Mouse (Mus musculus) testis, adult 2 months (tissue): ENCODE data around the gene 4930402F06Rik. TPM values are rescaled to one million over a fixed set of nuclear protein-coding genes. Genes with fewer than 3 reads are reported as not detected.

Source experiments
- H3K27ac ChIP-seq: fragments of 200-500 bp; 2 replicates; pipeline ENCODE4 v1.5.1; 2012; ENCODE audit warnings: low read depth, low read length; ENCODE audit not compliant: control insufficient read depth, insufficient read depth
- H3K27me3 ChIP-seq: fragments of 200-500 bp; 2 replicates; pipeline ENCODE4 v1.6.1; 2012; ENCODE audit warnings: mild to moderate bottlenecking, low read length, moderate library complexity; ENCODE audit not compliant: control insufficient read depth, insufficient read depth
- H3K36me3 ChIP-seq: fragments of 200-500 bp; 2 replicates; pipeline ENCODE4 v1.6.1; 2012; ENCODE audit warnings: mild to moderate bottlenecking, low read length; ENCODE audit not compliant: control insufficient read depth, insufficient read depth
- H3K4me1 ChIP-seq: fragments of 200-500 bp; 2 replicates; pipeline ENCODE4 v1.6.1; 2012; ENCODE audit warnings: low read length; ENCODE audit not compliant: control insufficient read depth, insufficient read depth
- H3K4me3 ChIP-seq: fragments of 200-500 bp; 2 replicates; pipeline ENCODE4 v1.5.1; 2012; ENCODE audit warnings: low read depth, mild to moderate bottlenecking, low read length, moderate library complexity, mixed read lengths; ENCODE audit not compliant: control insufficient read depth
- CTCF ChIP-seq: fragments of 200-500 bp; IDR thresholded peaks from 2 replicates; pipeline ENCODE4 v1.5.1; 2012; ENCODE audit warnings: low read depth, mild to moderate bottlenecking, inconsistent platforms, low read length, moderate library complexity; ENCODE audit not compliant: control insufficient read depth, insufficient read depth, insufficient replicate concordance
- POLR2A ChIP-seq: fragments of 200-500 bp; IDR thresholded peaks from 2 replicates; pipeline ENCODE4 v1.6.1; 2012; ENCODE audit warnings: low read depth, mild to moderate bottlenecking, inconsistent platforms, low read length, moderate library complexity; ENCODE audit not compliant: control insufficient read depth
- polyA plus RNA-seq: library from polyadenylated mRNA; depleted of rRNA; stranded (reverse); fragments of >200 nt; gene quantifications from 2 replicates; pipeline ENCODE4 v1.2.3, GENCODE M21; 2012; rRNA removed

4930402F06Rik gene
- polyA plus RNA-seq, 1 experiment: 4.5 TPM

GRCm38 (mm10) chr2:35331205-35331604 is 65.8 kb downstream of the 4930402F06Rik start:
- TF ChIP-seq CTCF: no peak
- peaks cover 1% of the 10 kb centered on the region for H3K4me1 ChIP-seq
- no peak overlapping the region for H3K27ac ChIP-seq
- H3K36me3 ChIP-seq: no peaks in the 10 kb centered on the region
- H3K4me3 ChIP-seq: no peak overlapping the region
- H3K27me3 ChIP-seq: no peaks in the 10 kb centered on the region

GRCm38 (mm10) chr2:35329061-35329460 is 67.9 kb downstream of the 4930402F06Rik start:
- H3K27ac ChIP-seq: no peak overlapping the region
- H3K4me3 ChIP-seq: no peak overlapping the region
- H3K4me1 ChIP-seq: no peaks in the 10 kb centered on the region
- H3K36me3 ChIP-seq: peaks cover 3% of the 10 kb centered on the region; the same call in 1 of the 2 replicates
- no peaks in the 10 kb centered on the region for H3K27me3 ChIP-seq
- no peak for TF ChIP-seq CTCF

GRCm38 (mm10) chr2:35328064-35328792 is 68.7 kb downstream of the 4930402F06Rik start:
- TF ChIP-seq CTCF (no peak), POLR2A (no peak)
- Histone ChIP-seq H3K4me1 (no peaks in the 10 kb centered on the region), H3K27me3 (no peaks in the 10 kb centered on the region), H3K4me3 (no peak overlapping the region), H3K36me3 (peaks cover 5% of the 10 kb centered on the region; the same call in 1 of the 2 replicates), H3K27ac (no peak overlapping the region)

- H3K27ac ChIP-seq: no peak overlapping the region
- H3K4me3 ChIP-seq: no peak overlapping the region
- H3K36me3 ChIP-seq: peaks cover 5% of the 10 kb centered on the region; the same call in 1 of the 2 replicates
- no peak for TF ChIP-seq CTCF
- no peak for TF ChIP-seq POLR2A
- H3K27me3 ChIP-seq: no peaks in the 10 kb centered on the region
- H3K4me1 ChIP-seq: no peaks in the 10 kb centered on the region
These were observed 69.4 kb downstream of the 4930402F06Rik start for GRCm38 (mm10) chr2:35327583-35327982.

- Histone ChIP-seq H3K4me1 (no peaks in the 10 kb centered on the region), H3K4me3 (no peak overlapping the region), H3K27ac (no peak overlapping the region), H3K27me3 (no peaks in the 10 kb centered on the region), H3K36me3 (peaks cover 5% of the 10 kb centered on the region; the same call in 1 of the 2 replicates)
- TF ChIP-seq POLR2A (no peak), CTCF (no peak)
These were observed 70.0 kb downstream of the 4930402F06Rik start for GRCm38 (mm10) chr2:35326931-35327330.

GRCm38 (mm10) chr2:35325930-35326329 is 71.0 kb downstream of the 4930402F06Rik start:
- peaks cover 5% of the 10 kb centered on the region; the same call in 1 of the 2 replicates for H3K36me3 ChIP-seq
- H3K4me3 ChIP-seq: no peak overlapping the region
- no peak overlapping the region for H3K27ac ChIP-seq
- no peaks in the 10 kb centered on the region for H3K27me3 ChIP-seq
- no peaks in the 10 kb centered on the region for H3K4me1 ChIP-seq
- no peak for TF ChIP-seq CTCF
- no peak for TF ChIP-seq POLR2A

Other genes starting within 250 kb of the 4930402F06Rik start
- gene Rab14, start 196.1 kb downstream of the 4930402F06Rik start, polyA plus RNA-seq: 20.1 and 28.9 TPM in 2 replicates
- gene Gsn, start 140.8 kb downstream of the 4930402F06Rik start, polyA plus RNA-seq: 49.9 and 88.6 TPM in 2 replicates
- gene Stom, start 60.2 kb downstream of the 4930402F06Rik start, polyA plus RNA-seq: 20.1 and 23.0 TPM in 2 replicates
- gene 4930568D16Rik, start 29.4 kb downstream of the 4930402F06Rik start, polyA plus RNA-seq: 4.1 and 7.1 TPM in 2 replicates
- 0.68 and 1.4 TPM in 2 replicates for gene Ggta1, start 66.1 kb upstream of the 4930402F06Rik start, polyA plus RNA-seq
- 28.5 and 30.9 TPM in 2 replicates for gene Dab2ip, start 161.1 kb upstream of the 4930402F06Rik start, polyA plus RNA-seq